ENCODE assay signal across 24 mouse cellular contexts in genomic region chr7:119034243-119034961, GRCm38 (mm10). TPM values are rescaled to one million over a fixed set of nuclear protein-coding genes. Genes with fewer than 3 reads are reported as not detected.
A peak's percentile ranks its signal among the peaks of the same experiment; 100 is the strongest.
DNase-seq lines count a peak whose midpoint lies in the region; ATAC-seq and TF ChIP-seq lines count a peak whose summit lies in the region.
"Had no signal": no experiment of that assay in that cellular context is flagged by ENCODE, and none has a peak within 500 bp of the region (broad histone marks: within the 10 kb centered on the region; RNA-seq: fewer than 3 reads in every experiment).

No protein-coding gene starts in this region.

- no peak for TF ChIP-seq EP300 in CH12.LX (IDR thresholded peaks at IDR 0.05; ENCODE audit: low read length)

- no peak overlapping the region for H3K9ac ChIP-seq in midbrain, embryonic 14.5 days (replicated peaks; ENCODE audit: low read length)
- no peak overlapping the region for H3K9ac ChIP-seq in midbrain, embryonic 11.5 days (ENCODE audit: low read length)
- H3K9ac ChIP-seq in CH12.LX (ENCODE audit: insufficient read depth, low read depth), result no peak overlapping the region
- H3K9ac ChIP-seq: embryonic facial prominence, embryonic 13.5 days; embryonic facial prominence, embryonic 15.5 days; forebrain, embryonic 12.5 days had no signal

- no peak overlapping the region for H3K4me3 ChIP-seq in midbrain, embryonic 14.5 days (replicated peaks; ENCODE audit: low read depth, low read length)
- no peak overlapping the region for H3K4me3 ChIP-seq in midbrain, embryonic 11.5 days (ENCODE audit: low read depth, low read length)
- H3K4me3 ChIP-seq in CH12.LX (replicated peaks in 1 of 3; ENCODE audit: low read depth in 2 of 3, low read length in 2 of 3, poor library complexity in 1 of 3), result no peak overlapping the region
- H3K4me3 ChIP-seq: embryonic facial prominence, embryonic 13.5 days; embryonic facial prominence, embryonic 15.5 days; erythroblast, embryonic 14.5 days; forebrain, embryonic 10.5 days; forebrain, embryonic 12.5 days had no signal

- in situ Hi-C loops in CH12.LX (cut with MboI; ENCODE audit: low pct_ligation_motif_present, low pct_unique_long_range_greater_than_20kb, low sequenced_read_pairs), result no loop called here

- no peak overlapping the region for H3K27ac ChIP-seq in midbrain, embryonic 14.5 days (replicated peaks; ENCODE audit: low read depth, low read length)
- no peak overlapping the region for H3K27ac ChIP-seq in midbrain, embryonic 11.5 days (ENCODE audit: low read depth, low read length)
- no peak overlapping the region for H3K27ac ChIP-seq in CH12.LX (ENCODE audit: insufficient read depth, low read depth)
- H3K27ac ChIP-seq: embryonic facial prominence, embryonic 13.5 days; embryonic facial prominence, embryonic 15.5 days; forebrain, embryonic 10.5 days; forebrain, embryonic 12.5 days had no signal

- dilution Hi-C loops in CH12.LX (cut with MboI; ENCODE audit: extremely low pct_ligation_motif_present, extremely low pct_unique_long_range_greater_than_20kb, low sequenced_read_pairs), result no loop called here

- no peaks in the 10 kb centered on the region for H3K9me3 ChIP-seq in midbrain, embryonic 14.5 days (ENCODE audit: control insufficient read depth, low read length)
- H3K9me3 ChIP-seq in midbrain, embryonic 11.5 days (ENCODE audit: control insufficient read depth, low read length), result no peaks in the 10 kb centered on the region
- H3K9me3 ChIP-seq in CH12.LX (replicated peaks; ENCODE audit: low read length), result peaks cover 2% of the 10 kb centered on the region
- H3K9me3 ChIP-seq: embryonic facial prominence, embryonic 13.5 days; embryonic facial prominence, embryonic 15.5 days; forebrain, embryonic 10.5 days; forebrain, embryonic 12.5 days had no signal

- no peaks in the 10 kb centered on the region for H3K27me3 ChIP-seq in midbrain, embryonic 14.5 days (ENCODE audit: control insufficient read depth, insufficient read depth, low read length)
- H3K27me3 ChIP-seq in midbrain, embryonic 11.5 days (ENCODE audit: control insufficient read depth, insufficient read depth, low read length), result no peaks in the 10 kb centered on the region
- peaks cover 78% of the 10 kb centered on the region for H3K27me3 ChIP-seq in CH12.LX (replicated peaks)
- H3K27me3 ChIP-seq: embryonic facial prominence, embryonic 13.5 days; embryonic facial prominence, embryonic 15.5 days; forebrain, embryonic 12.5 days had no signal

- intact Hi-C loops in heart, postnatal 14 days (cut with DNase I), result no loop called here

- no peaks in the 10 kb centered on the region for H3K79me2 ChIP-seq in CH12.LX (replicated peaks; ENCODE audit: control insufficient read depth, extremely low read depth, insufficient read depth, poor library complexity, severe bottlenecking)

- TF ChIP-seq RAD21 in CH12.LX (IDR thresholded peaks at IDR 0.05; ENCODE audit: low read depth, low read length), result no peak

- no peaks in the 10 kb centered on the region for H3K36me3 ChIP-seq in midbrain, embryonic 14.5 days (ENCODE audit: control insufficient read depth, insufficient read depth, low read length)
- H3K36me3 ChIP-seq in midbrain, embryonic 11.5 days (ENCODE audit: control insufficient read depth, insufficient read depth, low read length), result no peaks in the 10 kb centered on the region
- no peaks in the 10 kb centered on the region for H3K36me3 ChIP-seq in CH12.LX (replicated peaks in 1 of 2; ENCODE audit: control insufficient read depth in 1 of 2, insufficient read depth in 1 of 2, low read length in 1 of 2)
- H3K36me3 ChIP-seq: embryonic facial prominence, embryonic 13.5 days; embryonic facial prominence, embryonic 15.5 days; forebrain, embryonic 10.5 days; forebrain, embryonic 12.5 days had no signal

- no peak overlapping the region for H3K4me2 ChIP-seq in midbrain, embryonic 14.5 days (ENCODE audit: low read length)
- H3K4me2 ChIP-seq in midbrain, embryonic 11.5 days, result no peak overlapping the region
- no peak overlapping the region for H3K4me2 ChIP-seq in CH12.LX (ENCODE audit: insufficient read depth, low read depth, poor library complexity, severe bottlenecking)
- H3K4me2 ChIP-seq: embryonic facial prominence, embryonic 13.5 days; embryonic facial prominence, embryonic 15.5 days; forebrain, embryonic 12.5 days had no signal

- TF ChIP-seq POLR2A in CH12.LX (IDR thresholded peaks at IDR 0.05; ENCODE audit: low read depth, low read length), result no peak

- no peak for ATAC-seq in midbrain, embryonic 14.5 days (ENCODE audit: low FRiP score, low TSS enrichment)
- ATAC-seq in midbrain, embryonic 11.5 days (ENCODE audit: low FRiP score), result no peak
- ATAC-seq: CD4-positive, CD25-positive, alpha-beta regulatory T cell, adult 4 months; forebrain, embryonic 14.5 days; forebrain, embryonic 16.5 days had no signal

- peak; percentile 12 for DNase-seq in midbrain, embryonic 14.5 days
- no peak for DNase-seq in midbrain, embryonic 11.5 days (ENCODE audit: low spot score, missing footprints)
- DNase-seq in CH12.LX (ENCODE audit: extremely low read depth) (no peak), MEL-GATA-1-ER (ENCODE audit: extremely low read depth, low read depth) (peak; percentile 78)
- DNase-seq in heart, postnatal 14 days, result no peak
- DNase-seq: adrenal gland, adult 2 months; adrenal gland, postnatal 10 days; adrenal gland, postnatal 25 days; B cell, adult 2 months; cerebellum, adult 11 months; cerebellum, adult 18-20 months; cerebellum, adult 8-10 months; cerebellum, adult 9-11 months; cerebellum, postnatal 14 days; cerebellum, postnatal 36 days; embryo, embryonic 11 days had no signal

- 60% methylated on average over 15 of the region's 15 CpGs for WGBS in midbrain, embryonic 14.5 days
- WGBS in midbrain, embryonic 11.5 days, result 71% methylated on average over 15 of the region's 15 CpGs

- H3K4me1 ChIP-seq in midbrain, embryonic 14.5 days (ENCODE audit: control insufficient read depth, insufficient read depth, low read length), result peaks cover 9% of the 10 kb centered on the region; the same call in 1 of the 2 replicates
- peaks cover 3% of the 10 kb centered on the region for H3K4me1 ChIP-seq in midbrain, embryonic 11.5 days (ENCODE audit: control insufficient read depth, insufficient read depth, low read length)
- H3K4me1 ChIP-seq in CH12.LX (ENCODE audit: control insufficient read depth in 1 of 2, insufficient read depth in 2 of 2), result no peaks in the 10 kb centered on the region
- H3K4me1 ChIP-seq: embryonic facial prominence, embryonic 15.5 days had no signal

- TF ChIP-seq CTCF in CH12.LX (conservative IDR thresholded peaks at IDR 0.05 in 1 of 2, IDR thresholded peaks at IDR 0.05 in 1 of 2; ENCODE audit: low read depth in 2 of 2, low read length in 2 of 2), result no peak

TF ChIP-seq in CH12.LX, 34 proteins besides CTCF, POLR2A, EP300 and RAD21:
- TF ChIP-seq ZNF384 (IDR thresholded peaks at IDR 0.05; ENCODE audit: low read depth, low read length) (peak; percentile 21; the same call in 1 of the 2 replicates), MEF2A (IDR thresholded peaks at IDR 0.05; ENCODE audit: borderline replicate concordance, low read depth, low read length) (no peak)
TF ChIP-seq in CH12.LX: peak in this region for 1.

RNA-seq across cellular contexts. Expression of gene Gprc5b, which starts 39.4 kb away (rescaled TPM):
- polyA plus RNA-seq in midbrain, embryonic 14.5 days (2014; fragmentation: Nextera tagmentation; extraction: Ambion mirVana), result 7.1 and 11.7 TPM in 2 replicates
- 20.0 and 20.1 TPM in 2 replicates for polyA plus RNA-seq in midbrain, embryonic 11.5 days (2014; fragmentation: Nextera tagmentation; extraction: Ambion mirVana)
- total RNA-seq in CH12.LX (2012; rRNA removed) (0.04 TPM in 1 of 2 replicates, not detected in the other), CH12.LX (2014; rRNA removed) (not detected in 2 replicates)
- 0.06 TPM in 1 of 2 replicates, not detected in the other for polyA plus RNA-seq in CH12.LX (2012; ENCODE audit: insufficient read length, low read depth)
- total RNA-seq in heart, postnatal 14 days (2021), result 10 to 100 TPM; 17.8 to 20.4 TPM

Comparison
In these comparisons a context has a peak if more than half of its experiments do, and no peak if none do; other contexts are left out.
1. DNase-seq: peak in midbrain, embryonic 14.5 days (single experiment) and MEL-GATA-1-ER (single experiment); none in midbrain, embryonic 11.5 days (single experiment), CH12.LX (single experiment) and heart, postnatal 14 days (0 of 2).